Mouse (Mus musculus): ENCODE data around the gene Trim66.

DNA sequence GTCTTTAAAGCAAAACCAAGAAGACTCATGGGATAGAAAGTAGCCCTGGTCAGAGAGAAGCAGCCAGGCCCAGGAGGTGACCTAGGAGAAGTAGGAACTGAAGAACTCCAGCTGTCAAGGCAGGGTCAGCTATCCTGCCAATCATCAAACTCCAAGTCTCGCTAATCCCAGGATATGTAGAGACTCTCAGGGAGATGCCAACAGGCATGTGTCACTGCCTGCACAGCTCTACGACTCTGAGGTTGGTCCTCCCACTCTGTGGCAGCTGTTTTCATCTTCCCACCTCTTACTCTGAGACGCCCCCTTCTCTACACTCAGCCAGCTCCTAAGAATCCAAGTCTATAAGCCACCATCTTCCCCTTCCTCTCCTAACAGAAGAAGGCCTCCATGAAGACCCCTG, 24.8 kb upstream of the Trim66 start:
- no peak for TF ChIP-seq CTCF (IDR thresholded peaks at IDR 0.05; ENCODE audit: low read depth)
- TF ChIP-seq EP300 (IDR thresholded peaks at IDR 0.05; ENCODE audit: low read depth), result no peak

Data from liver, postnatal 0 days (tissue).